Mouse (Mus musculus) bone marrow macrophage, adult 2 months (primary cell): ENCODE measurements around the gene Letm1. TPM values are rescaled to one million over a fixed set of nuclear protein-coding genes. Genes with fewer than 3 reads are reported as not detected.

Experiments used
- H3K27ac ChIP-seq: 2 replicates; pipeline ENCODE4 v1.5.1; 2012; ENCODE audit warnings: low read depth, low read length; ENCODE audit not compliant: insufficient read depth
- H3K4me1 ChIP-seq: 2 replicates; pipeline ENCODE4 v1.6.1; 2012; ENCODE audit warnings: low read length; ENCODE audit not compliant: control insufficient read depth, insufficient read depth
- H3K4me3 ChIP-seq: 2 replicates; pipeline ENCODE4 v1.5.1; 2012; ENCODE audit warnings: mild to moderate bottlenecking, low read length, moderate library complexity; ENCODE audit not compliant: insufficient read depth
- CTCF ChIP-seq: IDR thresholded peaks from 2 replicates; pipeline ENCODE4 v1.5.1; 2012; ENCODE audit warnings: low read depth, mild to moderate bottlenecking, low read length, moderate library complexity
- POLR2A ChIP-seq: IDR thresholded peaks from 2 replicates; pipeline ENCODE4 v1.6.1; 2012; ENCODE audit warnings: mild to moderate bottlenecking, low read depth, low read length, borderline replicate concordance
- polyA plus RNA-seq: library from polyadenylated mRNA; stranded (reverse); fragments of >200 nt; gene quantifications from 2 replicates; pipeline ENCODE4 v1.2.4, GENCODE M21; 2012; ENCODE audit not compliant: missing spikeins, insufficient read depth, insufficient read length

The Letm1 gene
- polyA plus RNA-seq, 1 experiment = 23.4 TPM

GRCm38 (mm10) chr5:33819141-33819875 is 36.7 kb upstream of the Letm1 start:
- peak overlapping the region; percentile 77 for H3K27ac ChIP-seq
- TF ChIP-seq POLR2A (no peak), CTCF (no peak)
- peak overlapping the region; percentile 63 for H3K4me3 ChIP-seq
- peaks cover 16% of the 10 kb centered on the region for H3K4me1 ChIP-seq

- Histone ChIP-seq H3K27ac (no peak overlapping the region), H3K4me1 (peaks cover 12% of the 10 kb centered on the region), H3K4me3 (no peak overlapping the region)
- TF ChIP-seq CTCF (no peak), POLR2A (no peak)
Observed at GRCm38 (mm10) chr5:33818104-33818503, 35.5 kb upstream of the Letm1 start.

DNA sequence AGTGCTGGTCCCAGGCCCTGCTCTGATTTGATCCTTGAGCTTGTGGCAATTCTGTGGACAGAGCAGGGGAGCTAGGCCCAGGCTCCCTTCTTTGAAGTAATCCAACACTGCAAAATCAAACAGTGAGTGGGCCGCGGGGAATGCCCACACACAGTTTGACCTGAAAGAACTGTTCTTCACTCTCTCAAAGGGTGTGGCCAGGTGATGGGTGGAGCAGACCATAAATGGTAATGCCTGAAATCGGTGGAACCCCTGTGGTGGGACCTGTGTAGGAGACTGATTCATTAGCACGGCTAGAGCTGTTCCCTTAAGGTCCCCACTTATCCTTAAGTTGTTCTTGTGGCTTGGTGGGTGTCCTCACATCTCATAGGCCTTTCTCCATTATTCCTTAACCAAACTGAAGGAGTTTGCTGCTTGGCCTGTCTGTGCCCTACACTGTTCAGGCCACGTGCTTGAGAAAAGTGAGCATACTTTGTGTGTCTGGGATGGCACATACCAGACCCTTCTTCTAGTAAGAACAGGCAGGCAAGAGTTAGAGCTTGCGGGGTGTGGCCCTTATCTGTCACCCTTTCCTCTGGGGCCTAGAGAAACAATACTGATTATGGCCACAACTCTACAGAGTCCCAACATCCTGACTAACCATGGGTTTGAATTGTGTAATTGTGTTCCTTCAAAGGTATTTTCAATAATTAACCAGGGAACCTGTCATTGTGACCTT is 33.5 kb upstream of the Letm1 start:
- peaks cover 9% of the 10 kb centered on the region for H3K4me1 ChIP-seq
- TF ChIP-seq CTCF (no peak), POLR2A (no peak)
- H3K27ac ChIP-seq = no peak overlapping the region
- no peak overlapping the region for H3K4me3 ChIP-seq

DNA sequence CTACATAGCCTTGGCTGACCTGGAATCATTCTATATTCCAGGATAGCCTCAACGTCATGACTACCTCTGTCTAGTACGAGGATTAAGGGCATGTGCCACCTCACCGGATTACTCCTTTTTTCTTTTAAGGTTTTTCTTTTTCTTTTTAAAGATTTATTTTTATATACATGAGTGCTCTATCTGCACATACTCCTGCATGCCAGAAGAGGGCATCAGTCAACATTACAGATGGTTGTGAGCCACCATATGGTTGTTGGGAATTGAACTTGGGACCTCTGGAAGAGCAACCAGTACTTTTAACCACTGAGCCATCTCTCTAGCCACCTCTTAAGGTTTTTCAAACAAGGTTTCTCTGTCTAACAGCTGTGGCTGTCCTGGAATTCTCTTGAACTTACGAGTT is 28.9 kb upstream of the Letm1 start:
- Histone ChIP-seq H3K27ac (no peak overlapping the region), H3K4me1 (no peaks in the 10 kb centered on the region), H3K4me3 (no peak overlapping the region)
- TF ChIP-seq CTCF (no peak), POLR2A (no peak)

- TF ChIP-seq CTCF (no peak), POLR2A (no peak)
Observed at GRCm38 (mm10) chr5:33803337-33803736, 20.7 kb upstream of the Letm1 start.

DNA sequence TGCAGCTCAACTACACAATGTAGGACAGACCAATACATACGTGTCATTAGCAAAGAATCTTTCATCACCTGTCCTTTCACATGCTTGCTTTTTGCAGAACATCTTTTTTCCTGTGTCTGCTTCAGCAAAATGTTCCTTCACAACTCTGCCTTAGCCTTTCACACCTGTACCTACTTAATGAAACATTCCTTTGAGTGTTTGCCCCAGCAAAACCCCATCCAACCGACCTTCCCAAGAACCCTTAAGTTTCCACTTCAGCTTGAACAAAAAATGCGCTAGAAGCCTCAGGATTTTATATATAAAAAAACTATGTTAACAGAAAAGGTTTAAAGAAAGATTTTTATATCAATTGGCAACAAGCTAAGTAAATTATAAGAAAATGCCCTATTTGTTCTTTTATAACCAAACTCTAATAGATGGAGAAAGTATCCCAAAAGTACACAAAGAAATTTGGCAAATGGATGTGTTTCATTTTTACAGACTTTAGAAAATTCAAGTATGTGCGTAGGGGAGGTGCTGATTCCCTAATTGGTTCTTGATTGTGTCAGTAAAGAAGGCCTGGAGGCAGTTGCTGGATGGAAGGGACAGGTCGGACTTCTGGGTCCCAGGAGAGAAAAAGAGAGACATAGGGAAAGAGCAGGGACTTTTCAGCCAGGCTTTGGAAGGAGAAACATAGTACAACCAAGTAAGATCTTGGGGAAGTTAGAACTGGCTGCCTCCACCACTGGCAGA is 9.5 kb upstream of the Letm1 start:
- no peak overlapping the region for H3K4me3 ChIP-seq
- TF ChIP-seq CTCF (no peak), POLR2A (no peak)
- no peak overlapping the region for H3K27ac ChIP-seq
- peaks cover 3% of the 10 kb centered on the region for H3K4me1 ChIP-seq

More at GRCm38 (mm10) chr5:33803337-33803736, 20.7 kb upstream of the Letm1 start:
- Histone ChIP-seq H3K27ac (no peak overlapping the region), H3K4me3 (no peak overlapping the region), H3K4me1 (peaks cover 6% of the 10 kb centered on the region)

DNA sequence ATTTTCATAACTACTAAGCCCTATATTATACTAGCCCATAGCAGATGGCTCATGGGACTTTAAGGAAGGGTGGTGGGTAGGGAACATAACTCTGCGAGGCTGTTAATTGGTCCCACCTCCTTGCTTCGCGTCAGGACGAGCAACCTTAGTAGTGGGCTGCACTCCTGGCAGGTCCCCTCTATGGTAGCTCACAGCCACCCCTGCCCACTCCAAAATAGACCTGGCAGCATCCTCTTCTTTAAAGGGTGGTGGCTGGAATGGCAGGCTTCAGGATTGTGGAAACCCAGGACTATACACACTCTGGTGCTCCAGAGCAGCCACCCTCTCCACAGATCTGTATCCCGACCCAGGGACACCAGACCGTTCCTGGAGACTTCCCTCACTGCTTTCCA is 378 bp upstream of the Letm1 start:
- Histone ChIP-seq H3K4me3 (peak overlapping the region; percentile 78), H3K27ac (no peak overlapping the region), H3K4me1 (peaks cover 12% of the 10 kb centered on the region)
- TF ChIP-seq POLR2A = no peak
- TF ChIP-seq CTCF = no peak

DNA sequence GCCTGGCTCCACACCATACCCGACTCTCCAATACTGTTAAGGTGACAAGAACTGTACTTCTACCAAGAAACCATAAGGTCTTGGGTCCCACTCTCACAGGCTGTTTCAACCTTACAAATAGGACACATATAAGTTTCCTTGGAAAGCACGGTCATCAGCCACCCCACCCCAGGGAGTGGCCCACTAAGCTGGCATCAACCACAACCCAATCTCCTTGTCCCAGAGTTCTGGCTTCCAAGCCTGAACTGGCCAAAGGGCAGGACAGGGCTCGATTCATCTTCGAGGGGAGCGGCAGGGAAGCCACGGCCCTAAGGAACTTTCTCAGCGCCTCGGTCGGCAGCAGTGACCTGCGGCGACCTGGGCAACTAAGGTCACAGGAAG is 663 bp downstream of the Letm1 start:
- TF ChIP-seq POLR2A (no peak), CTCF (no peak)
- Histone ChIP-seq H3K4me3 (peak overlapping the region; percentile 78), H3K4me1 (peaks cover 16% of the 10 kb centered on the region), H3K27ac (no peak overlapping the region)

DNA sequence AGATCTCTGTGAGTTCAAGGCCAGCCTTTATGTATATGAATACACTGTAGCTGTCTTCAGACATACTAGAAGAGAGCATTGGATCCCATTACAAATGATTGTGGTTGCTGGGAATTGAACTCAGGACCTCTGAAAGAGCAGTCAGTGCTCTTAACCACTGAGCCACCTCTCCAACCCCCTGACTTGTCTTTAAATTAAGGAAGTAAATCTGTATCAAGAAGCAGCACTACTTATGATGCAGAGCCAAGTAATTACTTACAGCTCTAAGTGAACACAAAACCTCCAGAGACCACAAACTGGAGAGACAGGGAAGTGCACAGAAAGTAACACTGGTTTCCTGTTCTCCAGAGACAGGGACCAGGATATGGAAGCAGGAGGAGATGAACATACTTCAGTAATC is 5.4 kb downstream of the Letm1 start:
- Histone ChIP-seq H3K4me3 (no peak overlapping the region), H3K4me1 (peaks cover 9% of the 10 kb centered on the region), H3K27ac (no peak overlapping the region)
- TF ChIP-seq CTCF (no peak), POLR2A (no peak)

DNA sequence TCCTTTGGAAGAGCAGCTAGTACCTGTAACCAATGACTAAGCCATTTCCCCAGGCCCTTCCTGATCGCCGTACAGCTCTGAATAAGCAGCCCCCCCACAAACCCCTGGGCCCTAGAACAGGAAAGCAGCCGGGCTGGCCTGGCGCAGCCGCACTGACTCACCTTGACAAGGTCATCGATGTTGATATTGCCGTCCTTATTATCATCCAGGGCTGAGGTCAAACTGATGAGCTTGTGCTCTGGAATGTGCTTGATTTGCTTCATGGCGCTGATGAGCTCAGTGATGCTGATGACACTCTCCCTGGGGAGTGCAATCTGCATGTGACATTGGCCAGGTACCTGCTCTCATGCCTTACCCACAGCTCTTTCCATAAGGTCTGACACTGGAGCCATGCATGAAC is 39.1 kb downstream of the Letm1 start:
- Histone ChIP-seq H3K4me3 (no peak overlapping the region), H3K27ac (no peak overlapping the region), H3K4me1 (no peaks in the 10 kb centered on the region)
- TF ChIP-seq CTCF (no peak), POLR2A (no peak)
